Mouse (Mus musculus) kidney, adult 2 months (tissue): ENCODE results near the gene Tnfsf12. TPM values are rescaled to one million over a fixed set of nuclear protein-coding genes. Genes with fewer than 3 reads are reported as not detected.
A peak's percentile ranks its signal among the peaks of the same experiment; 100 is the strongest.

Experiments used
- DNase-seq: peaks from one replicate; pipeline ENCODE4 v3.0.0; 2021
- H3K27ac ChIP-seq: fragments of 200-500 bp; 2 replicates; pipeline ENCODE4 v1.5.1; 2012; ENCODE audit warnings: low read depth, low read length, control low read depth, inconsistent platforms; ENCODE audit not compliant: insufficient read depth
- H3K27me3 ChIP-seq: fragments of 200-500 bp; replicated peaks from 2 replicates; pipeline ENCODE4 v1.6.1; 2012; ENCODE audit warnings: mild to moderate bottlenecking, moderate library complexity, low read length, inconsistent platforms; ENCODE audit not compliant: control insufficient read depth, insufficient read depth
- H3K36me3 ChIP-seq: fragments of 200-500 bp; 2 replicates; pipeline ENCODE4 v1.6.1; 2012; ENCODE audit warnings: mild to moderate bottlenecking, moderate library complexity, low read length, inconsistent platforms; ENCODE audit not compliant: control insufficient read depth, insufficient read depth
- H3K4me1 ChIP-seq: fragments of 200-500 bp; 2 replicates; pipeline ENCODE4 v1.6.1; 2011; ENCODE audit warnings: low read length; ENCODE audit not compliant: control insufficient read depth, insufficient read depth
- H3K4me3 ChIP-seq: fragments of 200-500 bp; 2 replicates; pipeline ENCODE4 v1.5.1; 2011; ENCODE audit warnings: mild to moderate bottlenecking, low read depth, low read length, control low read depth; ENCODE audit not compliant: insufficient read depth
- CTCF ChIP-seq: fragments of 200-500 bp; conservative IDR thresholded peaks from 2 replicates; pipeline ENCODE4 v1.5.1; 2011; ENCODE audit warnings: low read depth, mild to moderate bottlenecking, control low read depth, low read length, moderate library complexity, mixed read lengths; ENCODE audit not compliant: insufficient read depth, insufficient read length
- POLR2A ChIP-seq: fragments of 200-500 bp; IDR thresholded peaks from one replicate; pipeline ENCODE4 v1.6.1; 2011; ENCODE audit warnings: low read depth, low read length, control low read depth
- WGBS: fragments of 180-500 bp; shearing (Covaris S2); methylation state at CpG from one replicate; pipeline ENCODE4 v1.1.7; 2018; 5-methylcytosine and 5-hydroxymethylcytosine counted together
- polyA plus RNA-seq: library from polyadenylated mRNA; depleted of rRNA; stranded (reverse); fragments of >200 nt; gene quantifications from 2 replicates; pipeline ENCODE4 v1.2.3, GENCODE M21; 2012

Tnfsf12 gene
- polyA plus RNA-seq, 1 experiment, result 65.1 TPM

- Histone ChIP-seq H3K27ac (no peak overlapping the region), H3K4me1 (peaks cover 8% of the 10 kb centered on the region; the same call in 1 of the 2 replicates), H3K36me3 (peaks cover 6% of the 10 kb centered on the region; the same call in 1 of the 2 replicates), H3K27me3 (no peaks in the 10 kb centered on the region), H3K4me3 (no peak overlapping the region)
- WGBS, result 93% methylated on average over 3 of the region's 3 CpGs
- TF ChIP-seq CTCF, result no peak
- no peak for TF ChIP-seq POLR2A
- DNase-seq, result no peak
Measured at GRCm38 (mm10) chr11:69666665-69667005, 29.0 kb downstream of the Tnfsf12 start.

DNA sequence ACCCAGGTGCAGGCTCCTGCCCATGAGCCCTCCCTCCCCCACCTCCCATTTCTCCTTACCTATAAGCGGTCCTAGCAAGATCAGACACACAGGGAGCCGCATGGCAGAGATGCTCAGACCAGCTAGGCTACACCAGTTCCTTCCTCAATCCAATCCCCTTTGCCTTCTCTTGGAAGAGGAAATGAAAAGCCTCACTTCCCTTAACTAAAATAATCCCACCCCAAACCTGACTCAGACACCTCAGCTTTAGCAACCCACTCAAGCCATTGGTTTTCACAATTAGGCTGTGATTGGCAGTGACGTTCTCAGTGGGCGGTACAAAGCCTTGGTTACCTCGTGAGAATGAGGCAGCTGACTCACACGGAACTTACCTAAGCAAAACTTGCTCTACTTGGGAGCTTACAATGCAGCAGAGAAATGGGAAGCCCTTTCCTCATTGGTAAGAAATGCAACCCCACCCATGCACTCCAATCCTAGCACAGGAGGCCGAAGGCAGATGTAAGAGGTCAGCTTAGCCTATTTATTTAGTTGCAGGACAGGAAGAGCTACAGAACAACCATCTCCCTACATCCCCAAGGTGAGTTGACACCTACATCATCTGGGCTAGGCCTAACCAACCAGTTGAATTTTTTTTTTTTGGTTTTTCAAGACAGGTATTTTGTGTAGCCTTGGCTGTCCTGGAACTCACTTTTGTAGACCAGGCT is 29.5 kb downstream of the Tnfsf12 start, which contains the start of gene Cd68:
Gene Cd68 (minus strand): TSS at position 193 of the 704 bp plus-strand sequence.
- Histone ChIP-seq H3K4me1 (peaks cover 11% of the 10 kb centered on the region; the same call in 1 of the 2 replicates), H3K27ac (no peak within 1 kb of the TSS), H3K27me3 (no peaks in the 10 kb centered on the region), H3K4me3 (no peak within 1 kb of the TSS), H3K36me3 (peaks cover 6% of the 10 kb centered on the region; the same call in 1 of the 2 replicates)
- WGBS, result 39% methylated on average over 7 of the region's 7 CpGs
- no peak for TF ChIP-seq CTCF
- no peak for TF ChIP-seq POLR2A
- DNase-seq, result peak; percentile 47

DNA sequence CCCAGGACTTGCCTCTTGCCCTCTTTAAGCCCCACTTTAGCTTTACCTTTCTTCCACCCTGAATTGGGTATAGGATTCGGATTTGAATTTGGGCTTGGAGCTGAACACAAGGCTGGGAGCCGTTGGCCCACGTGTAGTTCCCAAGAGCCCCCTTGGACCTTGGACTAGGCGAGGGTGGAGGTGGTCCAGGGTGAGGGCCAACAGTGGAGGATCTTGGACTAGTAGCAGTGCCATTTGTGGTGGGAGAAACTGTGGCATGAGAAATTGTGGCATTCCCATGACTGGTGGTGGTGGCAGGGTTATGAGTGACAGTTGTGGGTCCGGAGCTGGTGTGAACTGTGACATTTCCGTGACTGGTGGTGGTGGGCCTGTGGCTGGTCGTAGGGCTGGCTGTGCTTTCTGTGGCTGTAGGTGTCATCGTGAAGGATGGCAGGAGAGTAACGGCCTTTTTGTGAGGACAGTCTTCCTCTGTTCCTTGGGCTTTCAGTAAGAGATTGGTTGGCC is 30.1 kb downstream of the Tnfsf12 start:
- peaks cover 6% of the 10 kb centered on the region; the same call in 1 of the 2 replicates for H3K36me3 ChIP-seq
- DNase-seq, result no peak
- H3K27me3 ChIP-seq, result no peaks in the 10 kb centered on the region
- TF ChIP-seq POLR2A (no peak), CTCF (no peak)
- no peak overlapping the region for H3K4me3 ChIP-seq
- 70% methylated on average over 9 of the region's 9 CpGs for WGBS
- peaks cover 8% of the 10 kb centered on the region; the same call in 1 of the 2 replicates for H3K4me1 ChIP-seq
- no peak overlapping the region for H3K27ac ChIP-seq

DNA sequence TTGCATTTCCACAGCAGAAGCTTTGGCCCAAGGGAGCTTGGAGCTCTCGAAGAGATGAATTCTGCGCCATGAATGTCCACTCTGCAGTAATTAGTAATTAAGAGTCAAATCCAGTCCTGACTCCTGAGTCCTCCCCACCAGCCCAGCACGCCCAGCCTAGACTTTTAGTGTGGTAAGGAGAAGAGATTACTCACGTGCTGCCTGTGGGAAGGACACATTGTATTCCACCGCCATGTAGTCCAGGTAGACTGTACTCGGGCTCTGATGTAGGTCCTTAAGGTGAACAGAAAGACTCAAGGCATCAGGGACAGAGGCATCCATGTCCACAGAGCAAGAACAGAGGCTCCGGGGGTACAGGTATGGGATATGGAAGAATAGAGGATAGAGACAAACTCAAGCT is 30.8 kb downstream of the Tnfsf12 start:
- H3K36me3 ChIP-seq, result peaks cover 6% of the 10 kb centered on the region; the same call in 1 of the 2 replicates
- no peaks in the 10 kb centered on the region for H3K27me3 ChIP-seq
- WGBS, result 85% methylated on average over 7 of the region's 7 CpGs
- H3K27ac ChIP-seq, result no peak overlapping the region
- peaks cover 6% of the 10 kb centered on the region; the same call in 1 of the 2 replicates for H3K4me1 ChIP-seq
- no peak for TF ChIP-seq POLR2A
- no peak for TF ChIP-seq CTCF
- DNase-seq, result no peak
- no peak overlapping the region for H3K4me3 ChIP-seq

- peak; percentile 54 for DNase-seq
- no peak overlapping the region; the same call in 1 of the 2 replicates for H3K27ac ChIP-seq
- H3K27me3 ChIP-seq, result no peaks in the 10 kb centered on the region
- WGBS, result 67% methylated on average over 6 of the region's 6 CpGs
- TF ChIP-seq CTCF (no peak), POLR2A (no peak)
- no peak overlapping the region for H3K4me3 ChIP-seq
- peaks cover 4% of the 10 kb centered on the region; the same call in 1 of the 2 replicates for H3K36me3 ChIP-seq
- peaks cover 6% of the 10 kb centered on the region; the same call in 1 of the 2 replicates for H3K4me1 ChIP-seq
Measured at GRCm38 (mm10) chr11:69663795-69664194, 31.9 kb downstream of the Tnfsf12 start.

- Histone ChIP-seq H3K4me3 (peak overlapping the region; percentile 79), H3K27ac (peak overlapping the region; percentile 89), H3K4me1 (peaks cover 6% of the 10 kb centered on the region; the same call in 1 of the 2 replicates), H3K36me3 (peaks cover 4% of the 10 kb centered on the region; the same call in 1 of the 2 replicates), H3K27me3 (no peaks in the 10 kb centered on the region)
- TF ChIP-seq CTCF, result no peak
- TF ChIP-seq POLR2A, result no peak
- DNase-seq, result no peak
- WGBS, result 70% methylated on average over 13 of the region's 13 CpGs
Measured at GRCm38 (mm10) chr11:69662967-69663671, 32.5 kb downstream of the Tnfsf12 start.

- DNase-seq, result peak; percentile 97
- peaks cover 2% of the 10 kb centered on the region; the same call in 1 of the 2 replicates for H3K36me3 ChIP-seq
- H3K4me3 ChIP-seq, result peak within 1 kb of the TSS; percentile 79
- H3K27ac ChIP-seq, result peak within 1 kb of the TSS; percentile 98
- WGBS, result under 1% methylated on average over 48 of the region's 48 CpGs
- no peaks in the 10 kb centered on the region for H3K27me3 ChIP-seq
- TF ChIP-seq CTCF (peak; percentile 41), POLR2A (peak; percentile 31)
- peaks cover 6% of the 10 kb centered on the region; the same call in 1 of the 2 replicates for H3K4me1 ChIP-seq
Measured at GRCm38 (mm10) chr11:69662213-69662966, 33.3 kb downstream of the Tnfsf12 start, which contains the start of gene Mpdu1. Gene Mpdu1, minus strand, starts transcription at chr11:69662642.
